Mouse (Mus musculus) erythroblast, embryonic 14.5 days (primary cell): Measurements from ENCODE around the gene Adamts12. TPM values are rescaled to one million over a fixed set of nuclear protein-coding genes. Genes with fewer than 3 reads are reported as not detected.

Experiments used
- H3K27me3 ChIP-seq: 2 replicates; pipeline ENCODE4 v1.6.1; 2012; ENCODE audit warnings: inconsistent platforms; ENCODE audit not compliant: control insufficient read depth
- H3K36me3 ChIP-seq: 2 replicates; pipeline ENCODE4 v1.6.1; 2012; ENCODE audit warnings: mild to moderate bottlenecking, inconsistent platforms; ENCODE audit not compliant: control insufficient read depth
- H3K4me1 ChIP-seq: 2 replicates; pipeline ENCODE4 v1.6.1; 2012; ENCODE audit warnings: inconsistent platforms; ENCODE audit not compliant: control insufficient read depth
- H3K4me3 ChIP-seq: replicated peaks from 2 replicates; pipeline ENCODE3; 2012; ENCODE audit warnings: moderate library complexity, mild to moderate bottlenecking, inconsistent platforms
- H3K9me3 ChIP-seq: 2 replicates; pipeline ENCODE4 v1.6.1; 2012; ENCODE audit warnings: low read length, inconsistent platforms, mixed read lengths; ENCODE audit not compliant: control insufficient read depth
- GATA1 ChIP-seq: IDR thresholded peaks from 2 replicates; pipeline ENCODE4 v1.6.1; 2012; ENCODE audit warnings: low read length, inconsistent platforms, mixed read lengths
- TAL1 ChIP-seq: IDR thresholded peaks from 3 replicates; pipeline ENCODE4 v1.6.1; 2012; ENCODE audit warnings: low read length, inconsistent platforms, mixed read lengths
- polyA plus RNA-seq: library from polyadenylated mRNA; stranded (reverse); fragments of >175 nt; gene quantifications from 2 replicates; pipeline ENCODE4 v1.2.3, GENCODE M21; 2012

The Adamts12 gene
- polyA plus RNA-seq, 1 experiment, result under 0.01 TPM

- no peak for TF ChIP-seq GATA1
- no peak for TF ChIP-seq TAL1
- no peaks in the 10 kb centered on the region for H3K36me3 ChIP-seq
- no peak overlapping the region for H3K4me3 ChIP-seq
- H3K4me1 ChIP-seq, result no peaks in the 10 kb centered on the region
- peaks cover 2% of the 10 kb centered on the region; the same call in 1 of the 2 replicates for H3K27me3 ChIP-seq
- H3K9me3 ChIP-seq, result peaks cover 8% of the 10 kb centered on the region; the same call in 1 of the 2 replicates
These were observed 110.3 kb downstream of the Adamts12 start for GRCm38 (mm10) chr15:11174842-11175241.

GRCm38 (mm10) chr15:11177448-11177847, 112.9 kb downstream of the Adamts12 start:
- Histone ChIP-seq H3K4me1 (no peaks in the 10 kb centered on the region), H3K36me3 (no peaks in the 10 kb centered on the region)
- TF ChIP-seq TAL1, result no peak

GRCm38 (mm10) chr15:11179751-11180169, 115.2 kb downstream of the Adamts12 start:
- H3K27me3 ChIP-seq, result no peaks in the 10 kb centered on the region
- no peak overlapping the region for H3K4me3 ChIP-seq
- no peaks in the 10 kb centered on the region for H3K36me3 ChIP-seq
- no peak for TF ChIP-seq GATA1
- no peak for TF ChIP-seq TAL1
- H3K4me1 ChIP-seq, result no peaks in the 10 kb centered on the region
- H3K9me3 ChIP-seq, result no peaks in the 10 kb centered on the region; the same call in 1 of the 2 replicates

More at GRCm38 (mm10) chr15:11177448-11177847, 112.9 kb downstream of the Adamts12 start:
- H3K4me3 ChIP-seq, result no peak overlapping the region
- peaks cover 2% of the 10 kb centered on the region; the same call in 1 of the 2 replicates for H3K27me3 ChIP-seq
- H3K9me3 ChIP-seq, result peaks cover 8% of the 10 kb centered on the region; the same call in 1 of the 2 replicates

- H3K9me3 ChIP-seq, result no peaks in the 10 kb centered on the region
These were observed 122.1 kb downstream of the Adamts12 start for GRCm38 (mm10) chr15:11186711-11187110.

GRCm38 (mm10) chr15:11190447-11190846, 125.9 kb downstream of the Adamts12 start:
- Histone ChIP-seq H3K36me3 (no peaks in the 10 kb centered on the region), H3K4me3 (no peak overlapping the region), H3K27me3 (no peaks in the 10 kb centered on the region), H3K9me3 (no peaks in the 10 kb centered on the region), H3K4me1 (no peaks in the 10 kb centered on the region)
- TF ChIP-seq GATA1 (no peak), TAL1 (no peak)

More at GRCm38 (mm10) chr15:11186711-11187110, 122.1 kb downstream of the Adamts12 start:
- Histone ChIP-seq H3K4me3 (no peak overlapping the region), H3K36me3 (no peaks in the 10 kb centered on the region), H3K27me3 (no peaks in the 10 kb centered on the region), H3K4me1 (no peaks in the 10 kb centered on the region)
- TF ChIP-seq TAL1 (no peak), GATA1 (no peak)

- Histone ChIP-seq H3K9me3 (no peaks in the 10 kb centered on the region), H3K36me3 (no peaks in the 10 kb centered on the region), H3K27me3 (no peaks in the 10 kb centered on the region), H3K4me1 (no peaks in the 10 kb centered on the region), H3K4me3 (no peak overlapping the region)
- no peak for TF ChIP-seq GATA1
- TF ChIP-seq TAL1, result no peak
These were observed 128.2 kb downstream of the Adamts12 start for GRCm38 (mm10) chr15:11192762-11193161.

GRCm38 (mm10) chr15:11197051-11197450, 132.5 kb downstream of the Adamts12 start:
- Histone ChIP-seq H3K9me3 (no peaks in the 10 kb centered on the region), H3K4me1 (no peaks in the 10 kb centered on the region), H3K36me3 (no peaks in the 10 kb centered on the region), H3K4me3 (no peak overlapping the region), H3K27me3 (no peaks in the 10 kb centered on the region)
- TF ChIP-seq GATA1 (no peak), TAL1 (no peak)

- no peak for TF ChIP-seq GATA1
- TF ChIP-seq TAL1, result no peak
These were observed 133.7 kb downstream of the Adamts12 start for GRCm38 (mm10) chr15:11198246-11198795.

DNA sequence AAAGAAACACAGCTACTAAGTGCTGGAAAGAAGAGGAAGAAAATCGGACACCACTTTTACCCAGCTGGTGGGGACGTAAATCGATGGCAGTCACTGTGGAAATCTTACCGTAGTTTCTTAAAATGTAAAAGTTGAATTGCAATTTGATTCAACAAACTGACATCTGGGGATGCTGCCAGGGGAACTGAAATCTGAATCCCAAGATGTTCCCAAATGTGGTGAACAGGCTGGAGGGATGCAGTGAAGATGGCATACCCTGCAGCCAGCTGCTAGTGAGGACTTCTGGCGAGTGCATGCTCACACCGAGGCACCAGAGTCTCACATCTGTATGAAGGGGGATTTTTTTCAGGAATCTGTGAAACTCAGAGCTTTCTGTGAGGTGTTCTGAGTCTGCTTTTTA, 138.5 kb downstream of the Adamts12 start:
- Histone ChIP-seq H3K4me1 (no peaks in the 10 kb centered on the region), H3K27me3 (no peaks in the 10 kb centered on the region), H3K4me3 (no peak overlapping the region), H3K36me3 (no peaks in the 10 kb centered on the region), H3K9me3 (no peaks in the 10 kb centered on the region)
- TF ChIP-seq TAL1 (no peak), GATA1 (no peak)

More at GRCm38 (mm10) chr15:11198246-11198795, 133.7 kb downstream of the Adamts12 start:
- H3K36me3 ChIP-seq, result no peaks in the 10 kb centered on the region
- H3K9me3 ChIP-seq, result no peaks in the 10 kb centered on the region
- H3K4me3 ChIP-seq, result no peak overlapping the region
- H3K4me1 ChIP-seq, result no peaks in the 10 kb centered on the region
- no peaks in the 10 kb centered on the region for H3K27me3 ChIP-seq
